Mouse (Mus musculus) forebrain, postnatal 0 days (tissue): ENCODE measurements around the gene Slc51b. TPM values are rescaled to one million over a fixed set of nuclear protein-coding genes. Genes with fewer than 3 reads are reported as not detected.

ENCODE experiments used
- ATAC-seq: fragments of 200-750 bp; cut with Nextera tagmentation; 2 replicates; pipeline ENCODE4 v1.8.0; 2017; ENCODE audit warnings: mild to moderate bottlenecking, moderate library complexity
- DNase-seq: peaks from one replicate; pipeline ENCODE4 v3.0.0-alpha.2; 2015
- H3K27ac ChIP-seq: fragments of 300-500 bp; sonication (generic); 2 replicates; pipeline ENCODE4 v1.5.1; 2014; ENCODE audit warnings: low read depth, mild to moderate bottlenecking, antibody characterized with exemption, low read length, moderate library complexity, mixed read lengths
- H3K27me3 ChIP-seq: fragments of 300-500 bp; sonication (generic); 2 replicates; pipeline ENCODE4 v1.6.1; 2014; ENCODE audit warnings: mild to moderate bottlenecking, low read length, mixed read lengths; ENCODE audit not compliant: insufficient read depth
- H3K36me3 ChIP-seq: fragments of 300-500 bp; sonication (generic); 2 replicates; pipeline ENCODE4 v1.6.1; 2014; ENCODE audit warnings: mild to moderate bottlenecking, moderate library complexity; ENCODE audit not compliant: insufficient read depth
- H3K4me1 ChIP-seq: fragments of 300-500 bp; sonication (generic); 2 replicates; pipeline ENCODE4 v1.6.1; 2014; ENCODE audit warnings: antibody characterized with exemption; ENCODE audit not compliant: insufficient read depth
- H3K4me2 ChIP-seq: fragments of 300-500 bp; sonication (generic); 2 replicates; pipeline ENCODE4 v1.6.1; 2014; ENCODE audit warnings: low read depth, mild to moderate bottlenecking, moderate library complexity
- H3K4me3 ChIP-seq: fragments of 300-500 bp; sonication (generic); 2 replicates; pipeline ENCODE4 v1.5.1; 2014; ENCODE audit warnings: low read depth, low read length, mixed read lengths
- H3K9ac ChIP-seq: fragments of 300-500 bp; sonication (generic); 2 replicates; pipeline ENCODE4 v1.6.1; 2014; ENCODE audit warnings: mild to moderate bottlenecking
- H3K9me3 ChIP-seq: fragments of 300-500 bp; sonication (generic); 2 replicates; pipeline ENCODE4 v1.6.1; 2016; ENCODE audit warnings: low read length
- CTCF ChIP-seq: sonication (generic); IDR thresholded peaks from 2 replicates; pipeline ENCODE4 v1.5.1; 2016; ENCODE audit warnings: antibody characterized with exemption, control low read depth, low read depth
- WGBS: fragments of 180-500 bp; shearing (Covaris S2); extraction: QIAGEN DNeasy Blood & Tissue Kit; methylation state at CpG from one replicate; pipeline ENCODE4 v1.1.7; 2014; 5-methylcytosine and 5-hydroxymethylcytosine counted together
- polyA plus RNA-seq: library from polyadenylated mRNA; unstranded; fragments of >200 nt; fragmentation: Nextera tagmentation; extraction: Ambion mirVana; gene quantifications from 2 replicates; pipeline ENCODE4 v1.2.1, GENCODE M21; 2015
- total RNA-seq: library from RNA; depleted of rRNA; stranded (reverse); fragments of >200 nt; gene quantifications from 2 replicates; pipeline ENCODE4 v1.2.3, GENCODE M21; 2014

Gene Slc51b
- total and polyA plus RNA-seq, 2 experiments from 2014 or later, result not detected

- ATAC-seq, result no peak
- H3K9ac ChIP-seq, result no peak overlapping the region
- WGBS, result 84% methylated on average over 2 of the region's 2 CpGs
- no peak overlapping the region for H3K4me2 ChIP-seq
- H3K4me1 ChIP-seq, result peaks cover 7% of the 10 kb centered on the region
- H3K27ac ChIP-seq, result no peak overlapping the region
- no peak for DNase-seq
- no peak overlapping the region for H3K4me3 ChIP-seq
- TF ChIP-seq CTCF, result no peak
- no peaks in the 10 kb centered on the region for H3K27me3 ChIP-seq
- H3K9me3 ChIP-seq, result no peaks in the 10 kb centered on the region
- no peaks in the 10 kb centered on the region; the same call in 1 of the 2 replicates for H3K36me3 ChIP-seq
These were observed 36.2 kb upstream of the Slc51b start for GRCm38 (mm10) chr9:65458975-65459374.

DNA sequence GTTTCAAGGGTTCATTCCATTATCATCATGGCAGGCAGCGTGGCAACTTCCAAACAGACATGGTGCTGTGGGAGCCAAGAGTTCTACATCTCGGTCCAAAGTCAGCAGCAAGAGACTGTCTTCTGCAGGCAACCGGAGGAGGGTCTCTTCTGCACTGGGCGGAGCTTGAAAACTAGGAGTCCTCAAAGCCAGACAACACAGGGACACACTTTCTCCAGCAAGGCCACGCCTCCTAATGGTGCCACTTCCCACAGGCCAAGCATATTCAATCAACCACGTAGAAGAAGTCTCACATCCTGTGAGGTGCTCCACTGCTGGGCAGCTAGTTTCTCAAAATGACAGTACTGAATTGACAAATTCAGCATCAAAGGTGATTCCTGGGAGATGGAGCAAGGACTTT lies 25.2 kb upstream of the Slc51b start:
- no peak overlapping the region for H3K4me3 ChIP-seq
- H3K36me3 ChIP-seq, result peaks cover 52% of the 10 kb centered on the region
- WGBS, result 91% methylated on average over 6 of the region's 6 CpGs

DNA sequence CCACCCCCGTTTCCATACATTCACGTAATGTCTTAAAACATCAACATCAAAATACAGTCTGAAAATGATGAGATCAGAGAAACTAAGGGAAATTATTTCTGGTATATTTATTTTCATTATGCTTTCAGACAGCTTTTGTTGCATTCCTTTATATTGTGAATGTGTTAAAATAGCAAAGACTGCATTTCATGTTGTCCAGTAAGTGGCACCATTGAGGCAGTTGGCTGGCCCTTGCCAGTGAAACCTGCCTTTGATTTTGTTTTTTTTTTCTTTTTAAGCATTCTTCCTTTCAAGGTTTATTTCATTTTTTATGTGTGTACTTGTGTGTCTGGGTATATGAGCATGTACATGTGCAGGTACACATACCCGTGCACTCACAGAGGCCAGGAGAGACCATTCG lies 21.9 kb upstream of the Slc51b start:
- Histone ChIP-seq H3K27ac (no peak overlapping the region), H3K36me3 (peaks cover 52% of the 10 kb centered on the region), H3K4me3 (no peak overlapping the region), H3K9ac (no peak overlapping the region), H3K27me3 (no peaks in the 10 kb centered on the region), H3K4me1 (no peaks in the 10 kb centered on the region), H3K9me3 (no peaks in the 10 kb centered on the region), H3K4me2 (no peak overlapping the region)
- DNase-seq (no peak), ATAC-seq (no peak)
- WGBS, result 95% methylated on average over 4 of the region's 4 CpGs
- peak; percentile 28; the same call in 1 of the 2 replicates for TF ChIP-seq CTCF

More for the DNA sequence above, 25.2 kb upstream of the Slc51b start:
- no peak for TF ChIP-seq CTCF
- Histone ChIP-seq H3K9me3 (no peaks in the 10 kb centered on the region), H3K27me3 (no peaks in the 10 kb centered on the region), H3K4me1 (no peaks in the 10 kb centered on the region), H3K9ac (no peak overlapping the region), H3K4me2 (no peak overlapping the region), H3K27ac (no peak overlapping the region)
- DNase-seq (no peak), ATAC-seq (no peak)

DNA sequence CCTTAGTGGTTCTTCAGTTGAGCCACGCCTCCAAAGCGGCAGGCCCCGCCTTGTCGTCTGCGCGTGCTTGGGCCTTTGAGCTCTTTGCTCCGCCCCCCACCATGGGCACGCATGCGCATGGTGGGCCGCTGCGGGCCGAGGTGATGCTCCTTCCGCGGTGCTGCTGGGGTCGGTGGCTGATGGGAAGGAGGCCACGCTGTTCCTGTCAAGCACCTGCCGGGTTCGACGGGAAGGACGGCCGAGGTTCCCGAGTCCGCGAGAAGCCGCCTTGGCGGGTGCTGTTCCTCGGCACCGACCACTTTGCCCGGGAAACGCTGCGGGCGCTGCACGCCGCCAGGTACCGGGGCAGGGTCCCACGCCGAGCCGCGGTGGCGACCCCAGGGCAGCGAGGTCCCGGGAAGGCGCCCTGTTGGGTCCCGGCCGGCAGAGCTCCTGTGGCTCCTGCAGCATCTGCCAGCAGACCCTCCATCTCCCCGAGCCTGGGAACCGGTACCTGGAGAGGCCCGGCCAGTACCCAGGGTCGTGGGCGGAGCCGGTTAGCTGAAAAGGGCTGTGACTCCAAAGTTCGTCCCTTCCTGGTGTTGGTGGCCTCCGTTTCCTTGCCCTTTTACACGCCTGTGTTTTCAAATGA lies 13.0 kb upstream of the Slc51b start, which contains the start of gene Mtfmt:
TSS of gene Mtfmt (plus strand) at position 112 of the 631 bp plus-strand sequence.
- Histone ChIP-seq H3K4me3 (peak within 1 kb of the TSS; percentile 79), H3K27ac (peak within 1 kb of the TSS; percentile 47; the same call in 1 of the 2 replicates), H3K9me3 (no peaks in the 10 kb centered on the region), H3K9ac (peak within 1 kb of the TSS; percentile 72), H3K4me1 (peaks cover 4% of the 10 kb centered on the region), H3K27me3 (no peaks in the 10 kb centered on the region), H3K4me2 (peak within 1 kb of the TSS; percentile 73), H3K36me3 (peaks cover 8% of the 10 kb centered on the region)
- peak; percentile 98 for ATAC-seq
- TF ChIP-seq CTCF, result 0 out of 2 replicates have a peak, but pooled peaks have one; percentile 4
- WGBS, result 3% methylated on average over 53 of the region's 54 CpGs
- DNase-seq, result peak; percentile 96

GRCm38 (mm10) chr9:65435211-65435610 lies 12.5 kb upstream of the Slc51b start:
- H3K9ac ChIP-seq, result no peak overlapping the region
- TF ChIP-seq CTCF, result no peak
- peaks cover 4% of the 10 kb centered on the region for H3K4me1 ChIP-seq
- H3K4me2 ChIP-seq, result no peak overlapping the region
- DNase-seq, result no peak
- H3K27ac ChIP-seq, result no peak overlapping the region
- H3K4me3 ChIP-seq, result peak overlapping the region; percentile 79; the same call in 1 of the 2 replicates
- WGBS, result 74% methylated on average over 4 of the region's 4 CpGs
- H3K27me3 ChIP-seq, result no peaks in the 10 kb centered on the region
- peak; percentile 20; the same call in 1 of the 2 replicates for ATAC-seq
- peaks cover 2% of the 10 kb centered on the region for H3K36me3 ChIP-seq
- H3K9me3 ChIP-seq, result no peaks in the 10 kb centered on the region

DNA sequence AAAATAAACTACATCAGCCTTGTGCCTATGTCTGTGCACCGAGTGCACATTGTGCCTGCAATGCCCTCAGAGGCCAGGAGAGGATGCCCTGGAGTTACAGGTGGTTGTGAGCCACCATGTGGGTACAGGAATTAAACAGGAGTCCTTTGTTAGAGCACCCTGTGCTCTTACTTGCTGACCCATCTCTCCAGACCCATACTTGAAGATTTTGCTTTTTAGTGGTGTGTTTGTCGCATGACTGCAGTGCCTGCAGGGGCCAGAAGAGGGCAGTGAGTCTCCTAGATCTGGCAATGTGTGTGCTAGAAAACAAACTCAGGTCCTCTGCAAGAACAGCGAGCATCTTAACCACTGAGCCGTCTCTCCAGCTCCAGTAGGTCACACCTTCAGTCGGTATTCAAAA lies 11.4 kb upstream of the Slc51b start:
- Histone ChIP-seq H3K36me3 (no peaks in the 10 kb centered on the region), H3K4me1 (peaks cover 4% of the 10 kb centered on the region), H3K9ac (no peak overlapping the region), H3K4me3 (no peak overlapping the region), H3K9me3 (no peaks in the 10 kb centered on the region), H3K27ac (no peak overlapping the region), H3K4me2 (no peak overlapping the region), H3K27me3 (no peaks in the 10 kb centered on the region)
- no peak for ATAC-seq
- 64% methylated on average over 5 of the region's 5 CpGs for WGBS
- TF ChIP-seq CTCF, result no peak; the same call in 1 of the 2 replicates
- DNase-seq, result peak; percentile 13

GRCm38 (mm10) chr9:65432236-65432635 lies 9.5 kb upstream of the Slc51b start:
- no peaks in the 10 kb centered on the region for H3K36me3 ChIP-seq
- no peaks in the 10 kb centered on the region for H3K9me3 ChIP-seq
- H3K4me1 ChIP-seq, result peaks cover 4% of the 10 kb centered on the region
- peak; percentile 91 for DNase-seq
- H3K9ac ChIP-seq, result no peak overlapping the region
- WGBS, result 1% methylated on average over 3 of the region's 3 CpGs
- peak; percentile 34 for ATAC-seq
- H3K4me2 ChIP-seq, result no peak overlapping the region
- no peaks in the 10 kb centered on the region for H3K27me3 ChIP-seq
- no peak overlapping the region for H3K27ac ChIP-seq
- peak; percentile 92 for TF ChIP-seq CTCF
- H3K4me3 ChIP-seq, result no peak overlapping the region
